Mouse (Mus musculus): ENCODE measurements around the gene Chrm3. TPM values are rescaled to one million over a fixed set of nuclear protein-coding genes. Genes with fewer than 3 reads are reported as not detected.

Gene Chrm3
- polyA plus RNA-seq, 2 experiments from 2014 or later: 0.11 to 0.20 TPM

- no peak for ATAC-seq
Measured at GRCm38 (mm10) chr13:10066829-10067618, 293.6 kb downstream of the Chrm3 start.

- peak; percentile 96 for ATAC-seq
Measured at GRCm38 (mm10) chr13:10065776-10066175, 294.9 kb downstream of the Chrm3 start.

GRCm38 (mm10) chr13:10062681-10063080 lies 298.0 kb downstream of the Chrm3 start:
- peak; percentile 6 for ATAC-seq

DNA sequence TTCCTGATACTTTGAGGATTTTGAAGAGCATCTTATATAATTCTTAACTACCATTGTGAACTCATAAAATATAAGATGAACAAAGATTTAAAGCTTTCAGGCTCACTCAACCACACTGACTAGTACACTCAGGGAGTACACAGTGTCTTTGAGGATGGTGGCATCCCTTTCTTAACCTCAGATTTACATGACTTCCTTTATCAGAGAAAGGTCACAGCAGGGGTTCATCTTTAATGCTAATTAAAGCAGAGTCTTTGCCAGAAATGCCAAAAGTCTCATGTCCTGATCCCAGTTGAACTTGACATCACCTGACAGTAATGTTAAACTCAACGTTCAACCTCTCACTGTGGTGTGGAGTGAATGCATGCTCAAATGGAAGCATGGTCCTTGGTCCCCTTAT lies 301.7 kb downstream of the Chrm3 start:
- peak; percentile 73 for ATAC-seq

DNA sequence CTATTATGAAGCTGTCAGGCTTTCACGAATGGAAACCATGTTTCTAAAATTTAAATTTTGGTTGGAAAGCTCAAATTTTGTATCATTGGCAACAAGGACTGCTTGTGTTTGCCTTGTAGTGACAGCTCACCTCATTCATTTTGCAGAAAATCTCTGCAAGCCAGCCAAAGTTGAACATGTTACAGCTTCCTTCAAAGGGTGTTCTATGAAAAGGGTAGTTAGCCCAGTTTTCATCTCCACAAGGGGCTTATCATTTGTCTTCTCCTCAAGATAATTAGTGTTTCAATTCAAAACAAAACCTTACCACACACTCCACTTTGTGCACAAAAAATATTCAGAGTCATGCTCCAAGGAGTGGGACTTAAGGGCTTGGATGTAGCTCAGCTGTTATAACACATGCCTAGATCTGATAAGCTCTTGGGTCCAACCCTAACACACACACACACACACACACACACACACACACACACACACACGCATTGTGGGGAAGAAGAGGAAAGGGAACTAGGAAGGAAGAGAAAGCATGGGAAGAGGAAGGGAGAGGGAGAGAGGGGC lies 302.9 kb downstream of the Chrm3 start:
- ATAC-seq: no peak

GRCm38 (mm10) chr13:10054086-10054485 lies 306.6 kb downstream of the Chrm3 start:
- no peak for ATAC-seq

GRCm38 (mm10) chr13:10053301-10053889 lies 307.3 kb downstream of the Chrm3 start:
- ATAC-seq: no peak

DNA sequence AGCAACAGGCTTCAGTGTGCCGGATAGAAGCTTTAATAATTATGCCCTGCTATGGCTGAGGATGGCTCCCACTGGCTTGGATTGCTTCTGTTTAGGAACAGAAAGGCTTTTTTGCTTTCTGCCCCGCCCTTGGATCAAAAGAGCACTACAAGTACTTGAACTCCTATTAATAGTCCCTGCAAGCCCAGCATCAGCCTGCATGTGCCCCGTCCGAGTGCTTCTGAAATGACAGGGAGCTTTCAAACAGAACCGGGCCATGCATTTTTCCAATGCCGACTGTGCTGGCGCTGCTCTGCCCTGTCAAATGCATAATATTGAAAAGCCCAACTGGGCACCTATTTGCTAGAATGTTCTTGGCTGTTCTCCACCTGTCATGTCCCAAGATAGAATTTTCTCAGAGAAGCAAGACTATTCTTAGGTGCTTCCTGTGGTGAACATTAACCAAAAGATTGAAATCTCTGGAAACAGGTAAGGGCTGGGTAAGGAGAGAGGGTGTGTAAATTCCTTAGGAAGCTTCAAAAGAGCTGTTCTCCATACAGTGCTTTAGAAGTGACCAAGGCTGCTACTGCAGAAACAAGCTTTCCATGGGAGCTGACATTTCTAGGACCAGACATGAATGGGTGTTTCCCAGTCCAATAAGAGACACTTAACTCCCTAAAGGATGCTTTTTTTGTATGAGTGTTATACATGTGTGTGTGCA lies 314.8 kb downstream of the Chrm3 start:
- no peak for ATAC-seq

- ATAC-seq: peak; percentile 72
Measured at GRCm38 (mm10) chr13:10044084-10044483, 316.6 kb downstream of the Chrm3 start.

- ATAC-seq: no peak
Measured at GRCm38 (mm10) chr13:10033570-10034399, 326.9 kb downstream of the Chrm3 start.

GRCm38 (mm10) chr13:10031547-10031946 lies 329.1 kb downstream of the Chrm3 start:
- no peak for ATAC-seq

GRCm38 (mm10) chr13:10029944-10030343 lies 330.7 kb downstream of the Chrm3 start:
- ATAC-seq: no peak

DNA sequence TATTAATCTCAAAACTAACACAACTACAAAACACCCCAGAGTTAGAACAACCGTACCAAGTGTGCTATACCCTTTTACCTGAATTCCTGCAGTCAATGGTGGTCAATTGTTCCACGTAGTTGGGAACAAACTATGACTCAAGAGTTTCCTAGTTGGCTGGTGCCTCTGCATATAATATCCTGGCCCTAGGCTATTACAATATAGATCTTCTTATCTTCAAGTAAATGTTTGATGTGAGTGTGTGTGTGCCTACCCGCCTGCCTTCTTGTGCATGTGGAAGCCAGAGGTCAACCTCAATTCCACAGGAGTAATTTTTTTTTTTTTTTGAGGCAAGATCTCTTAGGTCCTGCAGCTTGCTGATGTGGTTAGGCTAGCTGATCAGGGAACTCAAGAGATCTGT lies 335.5 kb downstream of the Chrm3 start:
- no peak for ATAC-seq

GRCm38 (mm10) chr13:10023112-10023511 lies 337.5 kb downstream of the Chrm3 start:
- no peak for ATAC-seq

DNA sequence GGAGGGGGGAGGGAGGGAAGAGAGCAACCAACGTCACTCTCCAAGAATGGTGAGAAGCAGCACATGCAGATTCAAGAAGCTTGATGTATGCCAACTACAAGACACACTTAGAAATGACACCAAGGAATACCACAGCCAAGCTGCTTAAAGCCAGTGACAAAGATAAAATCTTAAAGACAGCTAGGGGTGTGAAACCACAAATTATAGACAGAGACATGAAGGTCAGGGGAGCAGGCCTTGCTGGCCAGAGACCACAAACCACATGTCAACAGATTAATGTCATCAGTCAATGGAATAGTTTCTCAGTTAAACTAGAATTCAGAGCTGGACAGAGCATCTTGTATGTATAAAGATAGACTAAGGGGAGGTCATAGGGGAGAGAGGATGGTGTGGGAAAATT lies 341.4 kb downstream of the Chrm3 start:
- ATAC-seq: no peak

DNA sequence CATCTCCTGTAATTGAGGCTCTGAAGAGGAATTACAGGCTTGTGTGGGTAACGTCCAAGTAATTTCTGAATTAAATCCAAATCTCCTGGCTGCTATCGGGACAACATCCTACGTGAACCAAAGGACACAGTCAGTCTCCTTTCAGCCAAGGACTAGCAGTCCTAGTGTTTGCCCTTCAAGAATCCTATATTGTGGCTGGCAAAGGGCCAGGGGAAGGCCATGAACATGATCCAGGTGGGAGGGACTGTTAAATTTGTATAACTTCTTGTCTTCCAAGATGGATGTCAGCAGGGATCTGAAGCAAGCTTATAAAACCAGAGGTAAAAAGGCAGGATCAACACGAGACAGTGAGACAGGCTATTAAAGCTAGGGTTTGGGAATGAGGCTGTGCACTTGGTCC lies 357.7 kb downstream of the Chrm3 start:
- no peak for ATAC-seq

DNA sequence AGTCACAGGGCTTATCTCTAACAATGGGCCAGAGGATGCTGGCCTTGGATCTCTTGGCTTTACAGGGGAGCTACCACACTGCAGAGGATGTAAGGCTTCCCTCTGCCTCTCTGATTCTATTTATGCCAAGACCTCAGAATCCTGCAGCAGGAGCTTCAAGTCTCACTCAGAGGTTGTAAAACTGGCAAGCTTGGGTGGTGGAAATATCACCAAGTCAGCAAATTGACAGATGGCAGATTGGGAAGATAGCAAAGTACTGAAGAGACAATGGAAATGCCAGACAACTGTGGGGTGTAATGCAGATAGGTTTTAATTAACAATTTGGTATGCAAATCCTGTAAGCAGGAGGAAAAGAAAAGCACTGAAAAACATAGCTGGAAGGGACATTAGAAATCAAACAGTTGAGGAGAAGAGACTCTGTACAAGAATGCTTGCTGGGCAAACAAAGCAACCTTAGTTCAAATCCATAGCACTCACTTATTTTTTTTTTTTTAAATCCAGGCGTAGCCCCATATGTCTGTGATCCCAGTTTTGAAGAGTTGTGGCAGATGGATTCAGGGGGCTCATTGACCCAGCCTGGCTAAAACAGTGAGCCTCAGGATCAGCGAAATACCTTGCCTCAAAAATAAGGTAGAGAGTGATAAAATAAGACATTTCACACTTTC lies 362.9 kb downstream of the Chrm3 start:
- no peak for ATAC-seq

- no peak for ATAC-seq
Measured at GRCm38 (mm10) chr13:9995852-9996251, 364.8 kb downstream of the Chrm3 start.

DNA sequence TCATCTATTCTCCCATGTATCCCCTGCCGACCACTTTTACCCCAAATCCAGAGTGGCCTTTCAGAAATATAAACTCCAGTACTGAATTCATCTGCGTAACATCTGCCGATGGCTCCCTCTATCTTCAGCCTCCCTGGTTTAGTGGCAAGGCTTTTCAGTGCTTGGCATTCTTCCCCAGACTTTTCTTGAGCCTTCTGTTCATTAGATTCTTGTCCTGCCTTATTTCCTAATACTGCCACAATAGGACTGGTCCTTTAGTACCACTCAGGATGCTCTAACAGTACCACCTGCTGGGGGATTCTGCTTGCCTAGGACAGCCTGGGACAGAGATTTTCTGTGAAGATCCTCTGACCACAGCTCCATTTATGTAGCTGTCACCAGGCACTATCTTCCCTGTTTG lies 367.1 kb downstream of the Chrm3 start:
- no peak for ATAC-seq

DNA sequence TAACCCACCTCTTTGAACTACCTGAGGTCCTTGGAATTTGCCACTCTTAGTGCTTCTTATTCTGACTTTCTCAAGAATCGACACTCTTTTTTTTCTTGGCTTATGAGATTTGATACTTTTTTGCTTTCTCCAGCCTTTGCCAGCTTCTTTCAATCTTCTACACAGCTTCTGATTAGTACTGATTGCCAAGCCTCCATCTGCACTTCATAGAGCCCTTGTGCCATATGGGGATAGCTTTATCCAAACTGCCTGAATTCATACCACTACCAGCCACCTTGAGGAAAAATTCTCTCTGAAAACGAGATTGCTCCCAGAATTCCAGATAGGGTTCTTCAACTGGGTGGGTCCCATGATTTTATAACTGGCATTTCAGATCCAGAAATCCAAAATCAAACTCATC lies 368.0 kb downstream of the Chrm3 start:
- ATAC-seq: no peak

DNA sequence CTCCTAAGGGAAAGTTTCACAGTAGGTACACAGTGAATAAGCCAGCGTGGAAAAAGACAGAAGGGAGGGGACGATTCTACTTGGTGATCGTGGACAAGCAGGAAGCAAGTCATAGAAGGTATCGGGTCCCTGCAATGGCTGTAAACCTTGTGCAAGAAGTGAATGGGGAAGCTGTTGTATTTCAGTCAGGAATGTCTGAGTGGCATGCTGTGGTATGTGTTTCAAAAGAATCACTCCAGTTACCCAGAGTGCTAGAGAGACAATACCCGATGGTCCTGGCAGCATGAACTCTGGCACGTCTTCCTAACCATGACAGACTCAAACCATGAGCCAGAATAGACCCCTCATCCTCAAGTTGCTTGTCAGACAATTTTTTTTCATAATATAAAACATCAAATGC lies 375.0 kb downstream of the Chrm3 start:
- no peak for ATAC-seq

DNA sequence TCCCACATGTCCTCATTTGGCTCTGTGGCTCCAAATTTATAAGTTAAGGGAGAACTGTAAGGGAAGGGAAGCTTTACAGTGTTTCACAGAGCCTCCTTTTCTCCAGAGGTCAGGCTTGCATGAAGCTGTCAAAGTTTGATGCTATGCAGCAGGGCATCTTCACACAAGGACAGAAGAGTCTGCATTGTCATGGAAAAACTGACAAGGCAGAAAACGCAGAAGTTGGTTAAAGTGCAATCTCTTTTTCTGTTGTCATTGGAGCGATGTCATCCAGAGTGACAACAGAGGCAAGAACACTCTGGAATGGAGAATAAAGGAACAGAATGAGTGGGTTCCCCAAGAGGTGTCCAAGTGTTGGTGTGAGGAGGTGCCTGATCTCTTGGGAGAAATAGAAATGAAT lies 377.4 kb downstream of the Chrm3 start:
- no peak for ATAC-seq

Measured in activated CD4-positive, CD25-positive, alpha-beta regulatory T cell, adult 4 months (primary cell).